Mouse (Mus musculus) heart, embryonic 14.5 days (tissue): ENCODE data around the gene Cldn15. TPM values are rescaled to one million over a fixed set of nuclear protein-coding genes. Genes with fewer than 3 reads are reported as not detected.

Experiments used
- ATAC-seq: fragments of 200-750 bp; cut with Nextera tagmentation; 2 replicates; pipeline ENCODE4 v1.8.0; 2017; ENCODE audit warnings: low read depth, moderate TSS enrichment; ENCODE audit not compliant: insufficient number of reproducible peaks, insufficient read depth, low FRiP score
- H3K27ac ChIP-seq, 2 experiments: fragments of 200-500 bp in 1 of 2; fragments of 300-500 bp in 1 of 2; sonication (generic) in 1 of 2; replicated peaks in 1 of 2; 2 replicates each; pipeline ENCODE4 v1.5.1; 2012 to 2014; ENCODE audit warnings: low read depth in 2 of 2, low read length in 2 of 2, control low read depth in 1 of 2, mild to moderate bottlenecking in 1 of 2, mixed read lengths in 1 of 2; ENCODE audit not compliant: control insufficient read depth in 1 of 2, insufficient read depth in 1 of 2
- H3K27me3 ChIP-seq: fragments of 300-500 bp; sonication (generic); 2 replicates; pipeline ENCODE4 v1.6.1; 2014; ENCODE audit warnings: mild to moderate bottlenecking, low read length, control low read depth; ENCODE audit not compliant: control insufficient read depth, insufficient read depth
- H3K36me3 ChIP-seq: fragments of 300-500 bp; sonication (generic); 2 replicates; pipeline ENCODE4 v1.6.1; 2014; ENCODE audit warnings: mild to moderate bottlenecking, control low read depth, low read length, mixed read lengths; ENCODE audit not compliant: control insufficient read depth, insufficient read depth
- H3K4me1 ChIP-seq, 2 experiments: fragments of 200-500 bp in 1 of 2; fragments of 300-500 bp in 1 of 2; sonication (generic) in 1 of 2; 2 replicates each; pipeline ENCODE4 v1.6.1; 2012 to 2014; ENCODE audit warnings: low read length in 2 of 2, control low read depth in 1 of 2, mixed read lengths in 1 of 2; ENCODE audit not compliant: control insufficient read depth in 2 of 2, insufficient read depth in 2 of 2
- H3K4me2 ChIP-seq: fragments of 300-500 bp; sonication (generic); 2 replicates; pipeline ENCODE4 v1.6.1; 2014; ENCODE audit warnings: mild to moderate bottlenecking, low read length
- H3K4me3 ChIP-seq, 2 experiments: fragments of 200-500 bp in 1 of 2; fragments of 300-500 bp in 1 of 2; sonication (generic) in 1 of 2; 2 replicates each; pipeline ENCODE4 v1.5.1; 2012 to 2014; ENCODE audit warnings: low read length in 2 of 2, mild to moderate bottlenecking in 2 of 2, control low read depth in 1 of 2, low read depth in 1 of 2, moderate library complexity in 1 of 2; ENCODE audit not compliant: control insufficient read depth in 1 of 2, insufficient read depth in 1 of 2
- H3K9ac ChIP-seq: fragments of 300-500 bp; sonication (generic); 2 replicates; pipeline ENCODE4 v1.6.1; 2014; ENCODE audit warnings: mild to moderate bottlenecking, low read length
- H3K9me3 ChIP-seq: fragments of 300-500 bp; sonication (generic); 2 replicates; pipeline ENCODE4 v1.6.1; 2016; ENCODE audit warnings: low read length, control low read depth; ENCODE audit not compliant: control insufficient read depth
- WGBS: fragments of 180-500 bp; shearing (Covaris S2); extraction: QIAGEN DNeasy Blood & Tissue Kit; methylation state at CpG from one replicate; pipeline ENCODE4 v1.1.7; 2014; 5-methylcytosine and 5-hydroxymethylcytosine counted together
- microRNA counts: library from miRNA; unstranded; fragments of <30 nt; microRNA quantifications from one replicate; lab custom pipeline; 2016
- microRNA-seq: library from miRNA; unstranded; fragments of <30 nt; microRNA quantifications from one replicate; pipeline ENCODE4, GENCODE M21; 2016
- polyA plus RNA-seq: library from polyadenylated mRNA; unstranded; fragments of >200 nt; fragmentation: Nextera tagmentation; extraction: Ambion mirVana; gene quantifications from 2 replicates; pipeline ENCODE4 v1.2.1, GENCODE M21; 2014

Gene Cldn15
- polyA plus RNA-seq, 1 experiment from 2014 or later: 5.3 TPM

- H3K4me2 ChIP-seq: no peak overlapping the region
- H3K36me3 ChIP-seq: no peaks in the 10 kb centered on the region
- no peak for ATAC-seq
- no peaks in the 10 kb centered on the region for H3K9me3 ChIP-seq
- no peak overlapping the region for H3K9ac ChIP-seq
- H3K4me3 ChIP-seq: no peak overlapping the region
- H3K4me1 ChIP-seq: 0 out of 4 replicates have a peak, but pooled peaks cover 0 to 4% of the 10 kb centered on the region in 2 experiments
- no peak overlapping the region for H3K27ac ChIP-seq
- WGBS: 39% methylated on average over 8 of the region's 8 CpGs
- H3K27me3 ChIP-seq: no peaks in the 10 kb centered on the region
Measured at GRCm38 (mm10) chr5:137007276-137007675, 40.9 kb downstream of the Cldn15 start.

- Histone ChIP-seq H3K4me1 (0 out of 4 replicates have a peak, but pooled peaks cover 0 to 4% of the 10 kb centered on the region in 2 experiments), H3K27me3 (no peaks in the 10 kb centered on the region), H3K9me3 (no peaks in the 10 kb centered on the region), H3K4me2 (no peak overlapping the region), H3K4me3 (no peak overlapping the region), H3K9ac (no peak overlapping the region), H3K27ac (no peak overlapping the region), H3K36me3 (no peaks in the 10 kb centered on the region)
- no peak for ATAC-seq
- WGBS: 28% methylated on average over 3 of the region's 3 CpGs
Measured at GRCm38 (mm10) chr5:137009988-137010387, 43.6 kb downstream of the Cldn15 start.

GRCm38 (mm10) chr5:137012401-137012950 is 46.1 kb downstream of the Cldn15 start:
- H3K9me3 ChIP-seq: 0 out of 2 replicates have a peak, but pooled peaks cover 4% of the 10 kb centered on the region
- no peak for ATAC-seq

GRCm38 (mm10) chr5:137015913-137016312 is 49.5 kb downstream of the Cldn15 start:
- no peak for ATAC-seq
- 79% methylated on average over 3 of the region's 3 CpGs for WGBS
- no peak overlapping the region for H3K4me2 ChIP-seq

More at GRCm38 (mm10) chr5:137012401-137012950, 46.1 kb downstream of the Cldn15 start:
- WGBS: 71% methylated on average over 15 of the region's 15 CpGs
- H3K9ac ChIP-seq: no peak overlapping the region
- H3K36me3 ChIP-seq: no peaks in the 10 kb centered on the region
- no peak overlapping the region for H3K4me3 ChIP-seq
- no peaks in the 10 kb centered on the region for H3K27me3 ChIP-seq
- no peak overlapping the region for H3K4me2 ChIP-seq
- H3K4me1 ChIP-seq: no peaks in the 10 kb centered on the region
- H3K27ac ChIP-seq: no peak overlapping the region

GRCm38 (mm10) chr5:137024318-137024717 is 57.9 kb downstream of the Cldn15 start:
- H3K4me2 ChIP-seq: no peak overlapping the region
- H3K9ac ChIP-seq: no peak overlapping the region
- no peak for ATAC-seq
- peaks cover 57% of the 10 kb centered on the region for H3K27me3 ChIP-seq
- H3K9me3 ChIP-seq: no peaks in the 10 kb centered on the region
- no peak overlapping the region for H3K4me3 ChIP-seq
- no peak overlapping the region for H3K27ac ChIP-seq
- H3K4me1 ChIP-seq: no peaks in the 10 kb centered on the region; a peak in 2 of 4 replicates
- WGBS: 42% methylated on average over 3 of the region's 3 CpGs
- no peaks in the 10 kb centered on the region for H3K36me3 ChIP-seq

More at GRCm38 (mm10) chr5:137015913-137016312, 49.5 kb downstream of the Cldn15 start:
- H3K9me3 ChIP-seq: 0 out of 2 replicates have a peak, but pooled peaks cover 4% of the 10 kb centered on the region
- no peak overlapping the region for H3K4me3 ChIP-seq
- H3K36me3 ChIP-seq: no peaks in the 10 kb centered on the region
- no peak overlapping the region for H3K27ac ChIP-seq
- H3K4me1 ChIP-seq: no peaks in the 10 kb centered on the region
- H3K27me3 ChIP-seq: no peaks in the 10 kb centered on the region
- no peak overlapping the region for H3K9ac ChIP-seq

- Histone ChIP-seq H3K4me3 (no peak overlapping the region), H3K27ac (no peak overlapping the region), H3K9me3 (no peaks in the 10 kb centered on the region), H3K27me3 (peaks cover 64% of the 10 kb centered on the region), H3K4me2 (no peak overlapping the region), H3K9ac (no peak overlapping the region), H3K36me3 (no peaks in the 10 kb centered on the region), H3K4me1 (peaks cover 3 to 6% of the 10 kb centered on the region in 2 experiments; a peak in 2 of 4 replicates)
- no peak for ATAC-seq
- WGBS: under 1% methylated on average over 23 of the region's 23 CpGs
Measured at GRCm38 (mm10) chr5:137025132-137025531, 58.7 kb downstream of the Cldn15 start.

MicroRNAs within 50 kb of the gene (microRNA counts, 519-probe panel; counts per million panel counts)
- 322 counts per million, percentile 70 among the panel's probes with 10 or more counts for microRNA mmu-miR-702 (lab: Ali Mortazavi, UCI)

Small RNA genes lying within 50 kb of the gene (microRNA-seq; reads per million reads assigned to microRNA genes)
- gene Mir702: 29.9 reads per million, percentile 36 among the genes with 10 or more reads in this experiment

Other genes starting within 250 kb of the Cldn15 start
- 7.8 and 14.2 TPM in 2 replicates for gene Col26a1, start 83.4 kb upstream of the Cldn15 start, polyA plus RNA-seq
- gene Ift22, start 58.5 kb upstream of the Cldn15 start, polyA plus RNA-seq: 37.5 and 45.9 TPM in 2 replicates
- gene Fis1, start 13.3 kb upstream of the Cldn15 start, polyA plus RNA-seq: 284 and 314 TPM in 2 replicates
- gene Plod3, start 20.4 kb downstream of the Cldn15 start, polyA plus RNA-seq: 36.7 and 38.3 TPM in 2 replicates
- 77.0 and 83.5 TPM in 2 replicates for gene Znhit1, start 21.4 kb downstream of the Cldn15 start, polyA plus RNA-seq
- gene Vgf, start 59.8 kb downstream of the Cldn15 start, polyA plus RNA-seq: 0.09 TPM in 1 of 2 replicates, not detected in the other
- 117 and 120 TPM in 2 replicates for gene Ap1s1, start 79.5 kb downstream of the Cldn15 start, polyA plus RNA-seq
- 0.93 and 1.0 TPM in 2 replicates for gene Serpine1, start 105.7 kb downstream of the Cldn15 start, polyA plus RNA-seq
- gene Trim56, start 149.6 kb downstream of the Cldn15 start, polyA plus RNA-seq: 8.1 and 8.4 TPM in 2 replicates
- gene Muc3, start 182.7 kb downstream of the Cldn15 start, polyA plus RNA-seq: not detected in 2 replicates
- not detected in 2 replicates for gene Muc3a, start 245.8 kb downstream of the Cldn15 start, polyA plus RNA-seq